11 mouse cellular contexts compared by ENCODE assay signal in the genomic region with DNA sequence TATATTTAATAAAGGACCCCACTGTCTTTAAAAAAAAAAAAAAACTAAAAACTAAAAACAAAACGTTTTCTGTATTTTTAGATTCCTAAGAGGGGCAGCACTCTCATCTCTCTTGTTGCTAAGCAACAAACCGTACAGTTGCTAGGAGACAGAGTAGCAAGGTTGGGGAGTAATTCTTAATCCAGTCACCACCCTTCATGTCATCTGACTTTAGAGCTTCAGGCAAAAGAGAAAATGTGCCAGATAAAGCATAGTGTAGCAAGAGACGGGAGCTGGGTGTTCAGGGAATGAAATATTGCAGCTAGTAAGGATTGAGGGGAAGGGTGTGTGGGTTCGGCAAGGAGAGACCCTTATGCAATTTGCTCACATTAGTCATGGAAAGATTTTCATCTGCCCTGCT. TPM values are rescaled to one million over a fixed set of nuclear protein-coding genes. Genes with fewer than 3 reads are reported as not detected.
DNase-seq lines count a peak whose midpoint lies in the region; ATAC-seq and TF ChIP-seq lines count a peak whose summit lies in the region.
"Had no signal": no experiment of that assay in that cellular context is flagged by ENCODE, and none has a peak within 500 bp of the region (broad histone marks: within the 10 kb centered on the region; RNA-seq: fewer than 3 reads in every experiment).

No protein-coding gene starts in this region.

- no peak for TF ChIP-seq CTCF in ES-Bruce4 (IDR thresholded peaks at IDR 0.05; ENCODE audit: low read depth, low read length)

- no peaks in the 10 kb centered on the region for H3K4me1 ChIP-seq in ES-Bruce4 (ENCODE audit: control insufficient read depth, insufficient read depth, low read length)
- H3K4me1 ChIP-seq in forebrain, embryonic 12.5 days: peaks cover 59% of the 10 kb centered on the region
- peaks cover 37% of the 10 kb centered on the region for H3K4me1 ChIP-seq in midbrain, embryonic 11.5 days (ENCODE audit: control insufficient read depth, insufficient read depth, low read length)

- ATAC-seq in frontal cortex, adult (ENCODE audit: low TSS enrichment): peak; percentile 86
- ATAC-seq in forebrain, embryonic 12.5 days (ENCODE audit: low FRiP score): 0 out of 2 replicates have a peak, but pooled peaks have one; percentile 22
- peak; percentile 39; the same call in 1 of the 2 replicates for ATAC-seq in midbrain, embryonic 11.5 days (ENCODE audit: low FRiP score)

- 0 out of 2 replicates have a peak overlapping the region, but pooled peaks have one; percentile 4 for H3K9ac ChIP-seq in ES-Bruce4 (ENCODE audit: low read depth, poor library complexity, severe bottlenecking)
- H3K9ac ChIP-seq in forebrain, embryonic 12.5 days: peak overlapping the region; percentile 29; the same call in 1 of the 2 replicates
- peak overlapping the region; percentile 57 for H3K9ac ChIP-seq in midbrain, embryonic 11.5 days (ENCODE audit: low read length)
- H3K9ac ChIP-seq: liver, embryonic 13.5 days had no signal

- 7% methylated on average over 4 of the region's 4 CpGs for WGBS in forebrain, embryonic 12.5 days
- 9% methylated on average over 4 of the region's 4 CpGs for WGBS in midbrain, embryonic 11.5 days

- no peaks in the 10 kb centered on the region for H3K27me3 ChIP-seq in ES-Bruce4 (ENCODE audit: control insufficient read depth, insufficient read depth, low read length, poor library complexity, severe bottlenecking)
- no peaks in the 10 kb centered on the region for H3K27me3 ChIP-seq in forebrain, embryonic 12.5 days
- H3K27me3 ChIP-seq in midbrain, embryonic 11.5 days (ENCODE audit: control insufficient read depth, insufficient read depth, low read length): no peaks in the 10 kb centered on the region

- no peak for TF ChIP-seq POLR2A in ES-Bruce4 (IDR thresholded peaks at IDR 0.05; ENCODE audit: insufficient read depth, low read length)

- TF ChIP-seq EP300 in ES-Bruce4 (IDR thresholded peaks at IDR 0.05; ENCODE audit: insufficient read depth, low read depth, low read length): no peak

- no peak for DNase-seq in frontal cortex, postnatal 36 days (ENCODE audit: low spot score in 2 of 2)
- peak; percentile 95 for DNase-seq in midbrain, embryonic 11.5 days (ENCODE audit: low spot score, missing footprints)
- DNase-seq in gastrocnemius, postnatal 10 days: no peak
- DNase-seq in ovary, adult 18-20 months (ENCODE audit: low spot score): no peak
- no peak for DNase-seq in c-Kit-positive CD71-positive TER-119-positive erythroid progenitor cells, embryonic 14.5 days (ENCODE audit: low spot score)
- DNase-seq: adrenal gland, adult 8-10 months; kidney, adult 18-20 months; liver, embryonic 13.5 days had no signal

- no peaks in the 10 kb centered on the region for H3K9me3 ChIP-seq in ES-Bruce4 (replicated peaks; ENCODE audit: control insufficient read depth, insufficient read depth, low read length, poor library complexity, severe bottlenecking)
- no peaks in the 10 kb centered on the region for H3K9me3 ChIP-seq in forebrain, embryonic 12.5 days
- H3K9me3 ChIP-seq in midbrain, embryonic 11.5 days (ENCODE audit: control insufficient read depth, low read length): no peaks in the 10 kb centered on the region
- H3K9me3 ChIP-seq: liver, embryonic 13.5 days had no signal

- H3K36me3 ChIP-seq in ES-Bruce4 (ENCODE audit: control insufficient read depth, insufficient read depth, low read length, poor library complexity, severe bottlenecking): no peaks in the 10 kb centered on the region
- no peaks in the 10 kb centered on the region for H3K36me3 ChIP-seq in forebrain, embryonic 12.5 days (replicated peaks)
- H3K36me3 ChIP-seq in midbrain, embryonic 11.5 days (ENCODE audit: control insufficient read depth, insufficient read depth, low read length): no peaks in the 10 kb centered on the region
- H3K36me3 ChIP-seq: liver, embryonic 13.5 days had no signal

- H3K27ac ChIP-seq in ES-Bruce4 (ENCODE audit: insufficient read depth, low read length): peak overlapping the region; percentile 28
- H3K27ac ChIP-seq in forebrain, embryonic 12.5 days: peak overlapping the region; percentile 94
- peak overlapping the region; percentile 99 for H3K27ac ChIP-seq in midbrain, embryonic 11.5 days (ENCODE audit: low read depth, low read length)
- H3K27ac ChIP-seq: liver, embryonic 13.5 days had no signal

- H3K4me3 ChIP-seq in ES-Bruce4 (ENCODE audit: low read depth, low read length): no peak overlapping the region
- H3K4me3 ChIP-seq in forebrain, embryonic 12.5 days (replicated peaks): peak overlapping the region; percentile 11; the same call in 1 of the 2 replicates
- H3K4me3 ChIP-seq in midbrain, embryonic 11.5 days (ENCODE audit: low read depth, low read length): no peak overlapping the region
- H3K4me3 ChIP-seq: liver, embryonic 13.5 days had no signal

- peak overlapping the region; percentile 46 for H3K4me2 ChIP-seq in forebrain, embryonic 12.5 days
- H3K4me2 ChIP-seq in midbrain, embryonic 11.5 days: peak overlapping the region; percentile 25
- H3K4me2 ChIP-seq: liver, embryonic 13.5 days had no signal

RNA-seq across cellular contexts. Expression of gene Tuba1a, which starts 17.6 kb away (rescaled TPM):
- 700 and 767 TPM in 2 replicates for polyA plus RNA-seq in ES-Bruce4 (2011; ENCODE audit: insufficient read depth, insufficient read length, low read depth, missing spikeins)
- polyA plus RNA-seq in forebrain, embryonic 12.5 days (2016; fragmentation: Nextera tagmentation; extraction: Ambion mirVana): 7,386 and 7,785 TPM in 2 replicates
- polyA plus RNA-seq in midbrain, embryonic 11.5 days (2014; fragmentation: Nextera tagmentation; extraction: Ambion mirVana): 7,669 and 8,043 TPM in 2 replicates
- total RNA-seq in gastrocnemius, postnatal 10 days (2021): 100 to 1,000 TPM; 171 to 195 TPM

RNA-seq across cellular contexts. Expression of gene Gm49450, which starts 17.8 kb away (rescaled TPM):
- not detected in 2 replicates for polyA plus RNA-seq in ES-Bruce4 (2011; ENCODE audit: insufficient read depth, insufficient read length, low read depth, missing spikeins)
- not detected in 2 replicates for polyA plus RNA-seq in forebrain, embryonic 12.5 days (2016; fragmentation: Nextera tagmentation; extraction: Ambion mirVana)
- polyA plus RNA-seq in midbrain, embryonic 11.5 days (2014; fragmentation: Nextera tagmentation; extraction: Ambion mirVana): not detected in 2 replicates
- total RNA-seq in gastrocnemius, postnatal 10 days (2021): not detected
- total RNA-seq: adrenal gland, adult 8-10 months had no signal
- polyA plus RNA-seq: liver, embryonic 13.5 days had no signal

RNA-seq across cellular contexts. Expression of gene Tuba1b, which starts 36.7 kb away (rescaled TPM):
- polyA plus RNA-seq in ES-Bruce4 (2011; ENCODE audit: insufficient read depth, insufficient read length, low read depth, missing spikeins): 3,464 and 4,107 TPM in 2 replicates
- 1,790 and 1,867 TPM in 2 replicates for polyA plus RNA-seq in forebrain, embryonic 12.5 days (2016; fragmentation: Nextera tagmentation; extraction: Ambion mirVana)
- 2,214 and 2,255 TPM in 2 replicates for polyA plus RNA-seq in midbrain, embryonic 11.5 days (2014; fragmentation: Nextera tagmentation; extraction: Ambion mirVana)
- total RNA-seq in gastrocnemius, postnatal 10 days (2021): 100 to 1,000 TPM; 188 to 204 TPM

RNA-seq across cellular contexts. Expression of gene Lmbr1l, which starts 53.1 kb away (rescaled TPM):
- 30.9 and 33.4 TPM in 2 replicates for polyA plus RNA-seq in ES-Bruce4 (2011; ENCODE audit: insufficient read depth, insufficient read length, low read depth, missing spikeins)
- polyA plus RNA-seq in forebrain, embryonic 12.5 days (2016; fragmentation: Nextera tagmentation; extraction: Ambion mirVana): 30.6 and 41.5 TPM in 2 replicates
- polyA plus RNA-seq in midbrain, embryonic 11.5 days (2014; fragmentation: Nextera tagmentation; extraction: Ambion mirVana): 7.5 and 9.8 TPM in 2 replicates
- 1 to 10 TPM; 8.1 to 9.9 TPM for total RNA-seq in gastrocnemius, postnatal 10 days (2021)

RNA-seq across cellular contexts. Expression of gene Tuba1c, which starts 58.6 kb away (rescaled TPM):
- 407 and 426 TPM in 2 replicates for polyA plus RNA-seq in ES-Bruce4 (2011; ENCODE audit: insufficient read depth, insufficient read length, low read depth, missing spikeins)
- 107 and 111 TPM in 2 replicates for polyA plus RNA-seq in forebrain, embryonic 12.5 days (2016; fragmentation: Nextera tagmentation; extraction: Ambion mirVana)
- 102 and 106 TPM in 2 replicates for polyA plus RNA-seq in midbrain, embryonic 11.5 days (2014; fragmentation: Nextera tagmentation; extraction: Ambion mirVana)
- total RNA-seq in gastrocnemius, postnatal 10 days (2021): 10 to 100 TPM; 31.9 to 39.8 TPM

Comparison
In these comparisons a context has a peak if more than half of its experiments do, and no peak if none do; other contexts are left out.
1. ATAC-seq: peak in every context shown above with its lines; median percentile 86 in frontal cortex, adult; 39 in midbrain, embryonic 11.5 days; 22 in forebrain, embryonic 12.5 days.
2. H3K27ac ChIP-seq: peak in every context shown above with its lines; median percentile 99 in midbrain, embryonic 11.5 days; 94 in forebrain, embryonic 12.5 days; 28 in ES-Bruce4.
3. H3K9ac ChIP-seq: peak in every context shown above with its lines; median percentile 57 in midbrain, embryonic 11.5 days; 29 in forebrain, embryonic 12.5 days; 4 in ES-Bruce4.